Mouse (Mus musculus) intestine, embryonic 16.5 days (tissue): ENCODE data around the gene Ache. TPM values are rescaled to one million over a fixed set of nuclear protein-coding genes. Genes with fewer than 3 reads are reported as not detected.
A peak's percentile ranks its signal among the peaks of the same experiment; 100 is the strongest.
"Not testable (repeated sequence)": the region's sequence is repeated elsewhere in the genome, so short reads cannot be mapped to it uniquely, and the experiment has no call there.

Experiments
- ATAC-seq: fragments of 200-750 bp; cut with Nextera tagmentation; 2 replicates; pipeline ENCODE4 v1.8.0; 2017; ENCODE audit warnings: moderate TSS enrichment, moderate library complexity
- H3K27ac ChIP-seq: fragments of 300-500 bp; sonication (generic); 2 replicates; pipeline ENCODE4 v1.5.1; 2014; ENCODE audit warnings: mild to moderate bottlenecking, low read length
- H3K27me3 ChIP-seq: fragments of 300-500 bp; sonication (generic); replicated peaks from 2 replicates; pipeline ENCODE4 v1.6.1; 2014; ENCODE audit warnings: low read length, control low read depth, mixed read lengths; ENCODE audit not compliant: control insufficient read depth, insufficient read depth
- H3K36me3 ChIP-seq: fragments of 300-500 bp; sonication (generic); 2 replicates; pipeline ENCODE4 v1.6.1; 2014; ENCODE audit warnings: low read length, control low read depth; ENCODE audit not compliant: control insufficient read depth, insufficient read depth
- H3K4me1 ChIP-seq: fragments of 300-500 bp; sonication (generic); 2 replicates; pipeline ENCODE4 v1.6.1; 2014; ENCODE audit warnings: low read length, control low read depth, mixed read lengths; ENCODE audit not compliant: control insufficient read depth, insufficient read depth
- H3K4me2 ChIP-seq: fragments of 300-500 bp; sonication (generic); 2 replicates; pipeline ENCODE4 v1.6.1; 2014; ENCODE audit warnings: low read depth, low read length, control low read depth
- H3K4me3 ChIP-seq: fragments of 300-500 bp; sonication (generic); 2 replicates; pipeline ENCODE4 v1.5.1; 2014; ENCODE audit warnings: mild to moderate bottlenecking, low read length
- H3K9ac ChIP-seq: fragments of 300-500 bp; sonication (generic); 2 replicates; pipeline ENCODE4 v1.6.1; 2014; ENCODE audit warnings: low read depth, low read length
- H3K9me3 ChIP-seq: fragments of 300-500 bp; sonication (generic); 2 replicates; pipeline ENCODE4 v1.6.1; 2016; ENCODE audit warnings: low read length, control low read depth; ENCODE audit not compliant: control insufficient read depth
- WGBS: fragments of 180-500 bp; shearing (Covaris S2); extraction: QIAGEN DNeasy Blood & Tissue Kit; methylation state at CpG from one replicate; pipeline ENCODE4 v1.1.7; 2014; 5-methylcytosine and 5-hydroxymethylcytosine counted together
- polyA plus RNA-seq: library from polyadenylated mRNA; unstranded; fragments of >200 nt; fragmentation: Nextera tagmentation; extraction: Ambion mirVana; gene quantifications from 2 replicates; pipeline ENCODE4 v1.2.1, GENCODE M21; 2015

Ache gene
- polyA plus RNA-seq = 9.0 and 9.3 TPM in 2 replicates

DNA sequence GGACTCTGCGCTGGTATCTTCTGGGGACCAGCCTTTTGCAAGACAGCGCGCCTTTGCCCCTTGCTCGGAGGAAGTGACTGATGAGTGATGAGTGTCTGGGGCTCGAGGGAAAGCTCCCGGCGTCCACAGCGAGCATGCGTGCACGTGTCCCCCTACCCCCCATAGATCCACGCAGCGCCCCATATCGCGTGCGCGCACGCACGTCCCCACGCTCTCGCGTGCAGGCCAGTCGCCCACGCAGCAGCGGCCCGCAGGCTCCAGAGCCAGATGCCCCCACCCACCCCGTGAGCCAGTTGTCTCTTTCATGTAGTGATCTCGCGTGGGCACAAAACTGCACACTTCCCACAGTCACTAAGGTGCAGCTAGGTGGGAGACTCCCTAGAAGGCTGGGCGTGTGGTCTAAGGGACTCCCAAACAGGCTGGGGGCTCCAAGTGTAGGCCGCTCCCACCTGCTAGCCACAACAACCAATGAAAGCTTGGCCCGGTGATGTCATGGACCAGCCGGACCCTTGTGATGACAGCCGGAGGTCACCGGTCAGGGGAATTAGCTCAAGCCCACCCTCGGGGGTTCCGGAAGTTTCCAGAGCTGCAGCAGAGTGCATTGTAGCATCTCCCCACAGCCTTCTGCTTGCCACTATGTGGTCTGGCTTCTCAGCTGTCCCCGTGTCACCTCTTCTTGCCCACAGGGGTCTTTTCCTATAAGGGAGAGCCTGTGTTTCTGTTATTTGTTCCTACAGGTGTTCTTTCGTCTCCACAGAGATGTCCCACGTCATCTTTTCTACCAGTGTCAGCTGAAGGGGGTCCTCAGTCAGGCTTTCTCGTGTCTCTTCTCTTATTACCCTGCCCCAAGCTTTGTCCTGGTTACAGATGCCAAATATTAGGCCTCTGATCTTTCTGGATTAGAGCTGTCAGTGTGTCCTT, at the start of gene Ache:
Gene Ache, plus strand, starts transcription at position 488 of the 921 bp plus-strand sequence.
- 4% methylated on average over 40 of the region's 40 CpGs for WGBS
- Histone ChIP-seq H3K4me3 (peak within 1 kb of the TSS; percentile 46), H3K27me3 (peaks cover 29% of the 10 kb centered on the region), H3K4me2 (peak within 1 kb of the TSS; percentile 79), H3K9me3 (no peaks in the 10 kb centered on the region), H3K9ac (peak within 1 kb of the TSS; percentile 59), H3K36me3 (no peaks in the 10 kb centered on the region), H3K27ac (peak within 1 kb of the TSS; percentile 43), H3K4me1 (peaks cover 39% of the 10 kb centered on the region)
- ATAC-seq = peak; percentile 8

DNA sequence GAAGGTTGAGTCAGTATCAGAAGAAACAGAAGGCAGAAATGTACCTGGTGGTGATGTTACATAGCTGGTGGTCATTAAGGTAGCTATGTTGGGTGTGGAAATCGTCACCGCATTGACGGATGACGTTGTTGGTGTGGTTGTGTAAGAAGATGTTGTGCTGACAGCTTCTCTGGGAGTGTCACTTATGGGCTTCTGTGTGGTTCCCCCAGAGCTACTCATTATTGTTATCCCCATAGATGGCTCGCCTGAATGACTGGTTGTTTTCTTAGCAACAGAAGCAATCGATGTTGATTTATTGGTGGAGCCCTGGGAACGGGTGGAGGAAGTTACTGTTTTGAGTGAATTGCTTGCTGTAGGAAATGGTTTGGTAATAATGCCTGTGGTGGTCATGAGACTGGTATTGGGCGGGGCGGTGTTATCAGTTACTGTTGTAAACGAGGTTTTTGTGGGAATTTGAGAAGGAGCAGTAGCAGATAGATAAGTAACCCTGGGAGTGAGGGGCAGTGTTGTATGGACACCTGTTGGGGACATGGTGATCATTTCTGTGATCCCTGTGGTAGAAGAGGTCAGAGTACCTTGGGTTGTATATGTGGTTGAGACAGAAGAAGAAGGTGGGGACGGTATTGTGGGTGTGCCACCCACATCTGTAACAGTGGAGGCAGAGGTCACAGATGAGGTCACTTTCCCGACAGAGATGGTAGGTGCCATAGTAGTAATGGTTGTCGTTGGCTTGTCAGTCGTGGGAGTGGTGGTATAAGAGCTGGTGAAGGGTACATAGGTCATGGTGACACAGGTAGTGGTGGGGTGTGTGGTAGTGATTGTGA, 23.2 kb upstream of the Ache start:
- Histone ChIP-seq H3K4me3 (no peak overlapping the region), H3K9ac (no peak overlapping the region), H3K27me3 (no peaks in the 10 kb centered on the region), H3K9me3 (no peaks in the 10 kb centered on the region), H3K27ac (peak overlapping the region; percentile 37; the same call in 1 of the 2 replicates), H3K4me1 (peaks cover 8% of the 10 kb centered on the region; the same call in 1 of the 2 replicates), H3K36me3 (no peaks in the 10 kb centered on the region), H3K4me2 (0 out of 2 replicates have a peak overlapping the region, but pooled peaks have one; percentile 7)
- ATAC-seq = peak; percentile 86
- 60% methylated on average over 14 of the region's 14 CpGs for WGBS

DNA sequence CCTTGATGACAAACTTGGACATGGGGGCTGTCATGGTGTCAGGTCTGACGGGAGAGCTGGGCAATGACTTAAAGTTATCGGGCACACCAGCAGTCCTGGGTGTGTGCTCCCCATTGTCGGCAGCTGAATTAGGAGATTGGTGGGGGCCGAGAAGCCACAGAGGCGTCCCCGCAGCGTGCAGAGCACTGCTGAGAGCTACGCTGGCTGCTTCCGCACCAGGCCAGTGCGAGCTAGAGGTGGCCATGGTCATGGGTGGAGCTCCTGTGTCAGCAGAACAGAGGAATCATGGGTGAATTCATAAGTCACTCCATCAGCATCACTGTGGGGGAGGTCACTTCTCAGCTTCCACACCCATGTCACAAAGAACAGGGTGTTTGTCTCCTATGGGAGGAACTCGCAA, 22.5 kb upstream of the Ache start:
- H3K9ac ChIP-seq = no peak overlapping the region
- H3K36me3 ChIP-seq = no peaks in the 10 kb centered on the region
- H3K4me2 ChIP-seq = no peak overlapping the region
- ATAC-seq = peak; percentile 8; the same call in 1 of the 2 replicates
- no peaks in the 10 kb centered on the region for H3K27me3 ChIP-seq
- no peak overlapping the region for H3K4me3 ChIP-seq
- WGBS = 91% methylated on average over 11 of the region's 11 CpGs
- H3K9me3 ChIP-seq = no peaks in the 10 kb centered on the region
- peaks cover 8% of the 10 kb centered on the region; the same call in 1 of the 2 replicates for H3K4me1 ChIP-seq
- H3K27ac ChIP-seq = no peak overlapping the region

DNA sequence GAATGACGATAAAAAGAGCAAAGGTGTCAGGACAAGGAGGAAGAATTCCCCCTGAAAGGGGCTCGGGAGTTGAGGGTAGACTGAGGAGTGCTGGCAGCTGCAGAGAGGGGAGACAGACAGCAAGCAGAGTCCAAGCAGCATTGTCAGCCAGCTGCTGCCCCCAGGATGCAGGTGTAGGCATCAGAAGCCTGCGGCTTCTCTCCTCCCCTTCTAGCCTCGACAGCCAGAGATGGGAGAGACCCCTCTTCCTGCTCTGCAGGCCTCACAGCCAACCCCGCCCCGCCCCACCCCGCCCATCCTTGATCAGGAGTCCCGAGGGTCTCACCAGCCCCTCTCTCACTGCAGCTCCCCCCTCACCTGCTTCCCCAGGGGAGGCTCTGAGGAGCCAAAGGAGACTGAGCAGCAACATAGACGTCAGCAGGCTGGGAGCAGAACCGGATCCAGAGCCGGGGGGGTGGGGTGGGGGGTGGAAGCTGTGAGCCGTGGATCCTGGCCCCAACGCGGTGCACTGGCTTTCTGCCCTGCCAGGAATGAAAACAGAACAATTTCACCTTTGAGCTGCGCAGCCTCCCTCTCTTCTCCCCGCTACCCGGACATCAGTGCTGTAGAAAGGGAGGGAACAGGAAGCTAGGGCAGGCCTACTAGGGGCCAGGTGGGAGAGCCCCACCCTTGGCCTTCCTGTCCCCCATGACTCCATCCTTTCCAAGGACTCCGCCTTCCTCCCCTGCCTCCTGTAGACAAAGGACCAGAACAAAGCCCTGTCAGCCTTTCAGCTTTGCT, 19.0 kb upstream of the Ache start:
- 21% methylated on average over 17 of the region's 18 CpGs for WGBS
- Histone ChIP-seq H3K4me2 (peak overlapping the region; percentile 49), H3K27ac (peak overlapping the region; percentile 59), H3K4me3 (peak overlapping the region; percentile 28), H3K27me3 (no peaks in the 10 kb centered on the region), H3K36me3 (no peaks in the 10 kb centered on the region), H3K4me1 (peaks cover 8% of the 10 kb centered on the region; the same call in 1 of the 2 replicates), H3K9ac (peak overlapping the region; percentile 53), H3K9me3 (no peaks in the 10 kb centered on the region)
- peak; percentile 72 for ATAC-seq

DNA sequence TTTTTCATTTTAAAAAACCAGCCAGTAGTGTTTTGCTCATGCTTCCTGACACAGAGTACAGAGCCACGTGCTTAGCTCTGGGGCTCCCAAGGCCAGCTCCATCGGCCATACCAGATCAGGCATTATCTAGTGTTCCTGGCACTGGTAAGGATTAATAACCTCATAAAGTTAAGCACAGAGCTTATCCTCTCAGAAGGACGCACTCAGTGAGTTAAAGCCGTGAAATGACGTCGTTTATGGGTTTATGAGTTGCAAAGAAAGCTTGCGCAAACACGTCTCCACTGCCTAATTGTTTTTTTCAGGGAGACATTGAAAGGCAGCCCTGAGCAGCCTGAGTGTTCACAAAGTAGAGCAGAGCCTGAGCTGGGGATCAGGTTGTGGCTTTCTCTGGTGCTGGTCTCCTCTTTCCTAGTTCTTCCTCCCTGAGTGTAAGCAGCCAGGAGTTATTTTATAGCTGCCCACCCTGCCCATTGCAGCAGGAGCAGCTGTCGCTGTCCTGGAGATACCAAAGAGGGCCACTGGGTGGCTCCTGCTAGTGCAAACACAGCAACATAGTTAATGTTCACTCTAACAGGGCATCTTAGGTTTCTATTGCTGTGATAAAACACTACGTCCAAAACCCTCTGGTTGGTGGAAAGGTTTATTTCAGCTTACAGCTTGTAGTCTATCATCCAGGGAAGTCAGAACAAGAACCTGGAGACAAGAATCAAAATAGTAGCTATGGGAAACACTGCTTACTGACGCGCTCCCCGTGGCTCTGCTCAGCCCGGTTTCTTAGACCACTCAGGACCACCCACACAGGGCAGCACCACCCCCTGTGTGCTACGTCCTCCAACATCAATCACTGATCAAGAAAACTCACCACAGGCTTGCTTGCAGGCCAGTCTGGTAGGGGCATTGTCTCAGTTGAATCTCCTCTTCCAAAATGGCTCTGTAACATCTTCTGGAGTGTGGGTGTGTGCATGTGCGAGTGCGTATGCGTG, 9.7 kb upstream of the Ache start:
- Histone ChIP-seq H3K4me3 (peak overlapping the region; percentile 27; the same call in 1 of the 2 replicates), H3K27ac (peak overlapping the region; percentile 98), H3K4me1 (peaks cover 10% of the 10 kb centered on the region; the same call in 1 of the 2 replicates), H3K9ac (peak overlapping the region; percentile 51; the same call in 1 of the 2 replicates), H3K27me3 (no peaks in the 10 kb centered on the region), H3K4me2 (peak overlapping the region; percentile 44), H3K36me3 (no peaks in the 10 kb centered on the region), H3K9me3 (no peaks in the 10 kb centered on the region)
- 29% methylated on average over 18 of the region's 18 CpGs for WGBS
- ATAC-seq = peak; percentile 95

DNA sequence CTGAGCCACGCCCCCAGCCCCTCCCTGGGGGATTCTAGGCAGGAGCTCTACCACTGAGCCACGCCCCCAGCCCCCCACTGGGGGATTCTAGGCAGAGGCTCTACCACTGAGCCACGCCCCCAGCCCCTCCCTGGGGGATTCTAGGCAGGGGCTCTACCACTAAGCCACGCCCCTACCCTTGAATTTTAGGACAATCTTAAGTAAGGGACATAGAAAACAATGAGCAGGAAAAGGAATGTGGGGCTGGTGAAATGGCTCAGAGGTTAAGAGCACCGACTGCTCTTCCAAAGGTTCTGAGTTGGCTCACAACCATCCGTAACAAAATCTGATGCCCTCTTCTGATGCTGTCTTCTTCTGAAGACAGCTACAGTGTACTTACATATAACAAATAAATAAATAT, 2.9 kb upstream of the Ache start:
- Histone ChIP-seq H3K27me3 (peaks cover 24% of the 10 kb centered on the region), H3K4me1 (peaks cover 27% of the 10 kb centered on the region)
- not testable (repeated sequence) for H3K27ac ChIP-seq, H3K9ac ChIP-seq, H3K4me2 ChIP-seq, ATAC-seq, H3K4me3 ChIP-seq, H3K9me3 ChIP-seq, H3K36me3 ChIP-seq
- WGBS = 88% methylated on average over 5 of the region's 6 CpGs

GRCm38 (mm10) chr5:137285045-137285444, 2.3 kb upstream of the Ache start:
- Histone ChIP-seq H3K9me3 (no peaks in the 10 kb centered on the region), H3K4me3 (no peak overlapping the region), H3K27ac (no peak overlapping the region), H3K4me2 (no peak overlapping the region), H3K27me3 (peaks cover 26% of the 10 kb centered on the region), H3K36me3 (no peaks in the 10 kb centered on the region), H3K9ac (no peak overlapping the region), H3K4me1 (peaks cover 33% of the 10 kb centered on the region)
- ATAC-seq = no peak
- 69% methylated on average over 5 of the region's 5 CpGs for WGBS

DNA sequence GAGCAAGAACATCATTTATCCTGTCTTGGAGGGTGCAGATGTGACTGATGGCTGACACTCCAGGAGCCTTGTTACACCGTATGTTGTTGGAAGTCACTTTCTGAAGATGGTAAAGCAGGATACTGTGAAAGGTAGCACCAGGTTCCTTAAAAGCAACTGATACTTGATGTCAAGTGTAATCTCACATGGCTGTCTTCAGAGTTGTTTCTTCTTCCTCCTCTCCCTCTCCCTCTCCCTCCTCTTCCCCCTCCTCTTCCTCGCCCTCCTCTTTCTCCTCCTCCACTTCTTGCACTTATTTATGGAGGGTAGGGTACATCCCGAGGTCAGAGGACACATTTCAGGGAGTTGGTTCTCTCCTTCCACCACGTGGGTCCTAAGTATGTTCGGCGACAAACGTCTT, 1.3 kb upstream of the Ache start:
- Histone ChIP-seq H3K36me3 (no peaks in the 10 kb centered on the region), H3K4me2 (no peak overlapping the region), H3K9me3 (no peaks in the 10 kb centered on the region), H3K4me3 (no peak overlapping the region), H3K27ac (peak overlapping the region; percentile 43), H3K27me3 (peaks cover 26% of the 10 kb centered on the region), H3K4me1 (peaks cover 38% of the 10 kb centered on the region), H3K9ac (no peak overlapping the region)
- no peak for ATAC-seq
- WGBS = 30% methylated on average over 7 of the region's 7 CpGs
